Mouse (Mus musculus) ZHBTc4 (cell line): ENCODE results near the gene Ntrk3.
A peak's percentile ranks its signal among the peaks of the same experiment; 100 is the strongest.

ENCODE experiments used
- DNase-seq: peaks from one replicate; pipeline ENCODE4 v3.0.0-alpha.2; 2011; ENCODE audit warnings: low read depth, low spot score

The Ntrk3 gene

GRCm38 (mm10) chr7:78579461-78580234 is 158.2 kb downstream of the Ntrk3 start:
- DNase-seq, result peak; percentile 73

GRCm38 (mm10) chr7:78578461-78579359 is 159.1 kb downstream of the Ntrk3 start:
- peak; percentile 56 for DNase-seq

GRCm38 (mm10) chr7:78578111-78578460 is 159.7 kb downstream of the Ntrk3 start:
- peak; percentile 64 for DNase-seq

GRCm38 (mm10) chr7:78577462-78578110 is 160.2 kb downstream of the Ntrk3 start:
- peak; percentile 52 for DNase-seq

- peak; percentile 66 for DNase-seq
Observed at GRCm38 (mm10) chr7:78576706-78577461, 160.9 kb downstream of the Ntrk3 start.

GRCm38 (mm10) chr7:78576169-78576568 is 161.6 kb downstream of the Ntrk3 start:
- no peak for DNase-seq

GRCm38 (mm10) chr7:78575556-78575955 is 162.3 kb downstream of the Ntrk3 start:
- DNase-seq, result no peak

- DNase-seq, result no peak
Observed at GRCm38 (mm10) chr7:78571196-78571595, 166.6 kb downstream of the Ntrk3 start.

GRCm38 (mm10) chr7:78569255-78569618 is 168.6 kb downstream of the Ntrk3 start:
- no peak for DNase-seq

GRCm38 (mm10) chr7:78568411-78569254 is 169.2 kb downstream of the Ntrk3 start:
- DNase-seq, result peak; percentile 86

- DNase-seq, result peak; percentile 63
Observed at GRCm38 (mm10) chr7:78566617-78567016, 171.2 kb downstream of the Ntrk3 start.

GRCm38 (mm10) chr7:78565386-78565785 is 172.4 kb downstream of the Ntrk3 start:
- no peak for DNase-seq

GRCm38 (mm10) chr7:78558503-78558902 is 179.3 kb downstream of the Ntrk3 start:
- DNase-seq, result no peak

GRCm38 (mm10) chr7:78555532-78555931 is 182.3 kb downstream of the Ntrk3 start:
- DNase-seq, result no peak

- DNase-seq, result no peak
Observed at GRCm38 (mm10) chr7:78549461-78549860, 188.4 kb downstream of the Ntrk3 start.

GRCm38 (mm10) chr7:78548721-78549120 is 189.1 kb downstream of the Ntrk3 start:
- no peak for DNase-seq

GRCm38 (mm10) chr7:78546551-78546950 is 191.3 kb downstream of the Ntrk3 start:
- no peak for DNase-seq

- no peak for DNase-seq
Observed at GRCm38 (mm10) chr7:78542468-78542867, 195.3 kb downstream of the Ntrk3 start.

- DNase-seq, result peak; percentile 21
Observed at GRCm38 (mm10) chr7:78530286-78530685, 207.5 kb downstream of the Ntrk3 start.

GRCm38 (mm10) chr7:78528008-78528407 is 209.8 kb downstream of the Ntrk3 start:
- no peak for DNase-seq

- DNase-seq, result no peak
Observed at GRCm38 (mm10) chr7:78527564-78527963, 210.2 kb downstream of the Ntrk3 start.
